Mouse (Mus musculus): ENCODE results near the gene Kcnk6. TPM values are rescaled to one million over a fixed set of nuclear protein-coding genes. Genes with fewer than 3 reads are reported as not detected.

The Kcnk6 gene
- polyA plus RNA-seq, 1 experiment from 2014 or later: 1.2 TPM

- H3K27me3 ChIP-seq: no peaks in the 10 kb centered on the region
- no peak overlapping the region for H3K4me2 ChIP-seq (replicated peaks)
- ATAC-seq (ENCODE audit: insufficient number of reproducible peaks, insufficient read depth, low FRiP score, low TSS enrichment): no peak
- peaks cover 23% of the 10 kb centered on the region for H3K4me1 ChIP-seq
- no peak overlapping the region for H3K9ac ChIP-seq
- H3K9me3 ChIP-seq: no peaks in the 10 kb centered on the region
- H3K27ac ChIP-seq: no peak overlapping the region
- WGBS: 86% methylated on average over 3 of the region's 3 CpGs
- no peaks in the 10 kb centered on the region for H3K36me3 ChIP-seq
- H3K4me3 ChIP-seq: no peak overlapping the region
These were observed 31.5 kb upstream of the Kcnk6 start for GRCm38 (mm10) chr7:29263831-29264230.

DNA sequence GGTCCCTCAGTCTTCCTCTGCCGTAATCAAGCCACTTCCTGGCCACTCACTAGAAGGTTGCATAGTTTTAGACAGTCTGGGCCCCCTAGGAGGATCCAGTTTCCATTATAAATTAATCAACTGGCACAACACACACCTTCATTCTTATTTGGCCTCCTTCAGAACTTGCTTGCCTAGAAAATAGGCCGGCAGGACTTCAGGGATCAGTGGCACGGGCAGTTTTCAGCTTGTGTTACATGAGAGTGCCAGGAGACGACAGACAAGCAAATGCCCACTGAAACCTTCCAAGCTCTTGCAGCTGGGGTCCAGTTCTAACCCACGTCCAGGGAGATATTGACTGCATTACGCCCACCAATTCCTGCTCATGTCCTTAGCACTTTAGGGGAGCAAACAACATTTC, 29.8 kb upstream of the Kcnk6 start:
- Histone ChIP-seq H3K4me1 (peaks cover 26% of the 10 kb centered on the region), H3K9ac (no peak overlapping the region), H3K27ac (no peak overlapping the region), H3K9me3 (no peaks in the 10 kb centered on the region), H3K36me3 (no peaks in the 10 kb centered on the region), H3K4me2 (replicated peaks) (no peak overlapping the region), H3K4me3 (no peak overlapping the region), H3K27me3 (no peaks in the 10 kb centered on the region)
- WGBS: 55% methylated on average over 6 of the region's 6 CpGs
- no peak for ATAC-seq (ENCODE audit: insufficient number of reproducible peaks, insufficient read depth, low FRiP score, low TSS enrichment)

DNA sequence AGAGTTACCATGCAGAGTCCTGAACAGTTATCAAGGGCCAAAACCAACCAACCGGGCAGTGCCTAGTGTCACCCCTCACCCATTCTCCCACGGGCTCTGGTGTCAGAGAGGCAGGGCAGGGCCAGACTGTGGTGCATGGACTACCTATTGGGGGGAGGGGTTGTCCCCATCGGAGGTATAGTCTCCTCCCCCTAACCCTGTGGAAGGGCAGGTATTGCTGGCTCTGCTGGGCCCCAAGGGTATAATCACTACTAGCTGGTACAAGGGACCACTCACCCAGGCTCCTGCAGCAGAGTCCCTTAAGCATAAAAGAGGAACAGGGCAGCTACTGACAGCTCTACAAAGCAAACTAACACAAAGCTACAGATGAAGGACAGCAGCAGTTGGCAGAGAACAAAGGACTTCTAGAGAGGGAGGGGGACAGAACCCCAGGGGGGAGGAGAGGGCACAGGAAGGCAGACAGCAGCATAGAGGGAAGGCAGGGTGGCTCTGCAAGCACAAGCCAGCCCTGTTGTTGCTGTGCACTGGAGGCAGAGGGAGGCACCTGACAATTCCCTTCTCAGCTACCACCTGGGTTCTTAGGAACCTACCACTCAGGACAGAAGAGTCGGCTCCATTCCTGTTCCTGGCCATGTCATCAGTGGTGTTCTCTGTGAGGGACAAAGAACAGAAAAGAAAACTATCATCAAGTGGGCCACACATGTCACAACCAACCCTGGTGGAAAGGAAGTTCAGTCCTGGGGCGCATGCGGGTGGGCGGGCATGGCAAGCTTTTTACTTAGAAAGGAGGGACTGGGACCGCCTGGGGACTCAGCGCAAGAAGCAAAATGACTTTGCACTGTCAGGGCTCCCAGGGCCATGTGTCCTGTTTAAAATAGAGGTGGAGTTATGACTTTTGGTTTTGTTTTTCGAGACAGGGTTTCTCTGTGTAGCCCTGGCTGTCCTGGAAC, 27.7 kb upstream of the Kcnk6 start:
- 70% methylated on average over 10 of the region's 10 CpGs for WGBS
- H3K36me3 ChIP-seq: no peaks in the 10 kb centered on the region
- no peak overlapping the region for H3K9ac ChIP-seq
- H3K27me3 ChIP-seq: no peaks in the 10 kb centered on the region
- no peak for ATAC-seq (ENCODE audit: insufficient number of reproducible peaks, insufficient read depth, low FRiP score, low TSS enrichment)
- H3K4me1 ChIP-seq: peaks cover 19% of the 10 kb centered on the region
- H3K9me3 ChIP-seq: no peaks in the 10 kb centered on the region
- no peak overlapping the region for H3K4me3 ChIP-seq
- peak overlapping the region; percentile 69 for H3K27ac ChIP-seq
- no peak overlapping the region for H3K4me2 ChIP-seq (replicated peaks)

DNA sequence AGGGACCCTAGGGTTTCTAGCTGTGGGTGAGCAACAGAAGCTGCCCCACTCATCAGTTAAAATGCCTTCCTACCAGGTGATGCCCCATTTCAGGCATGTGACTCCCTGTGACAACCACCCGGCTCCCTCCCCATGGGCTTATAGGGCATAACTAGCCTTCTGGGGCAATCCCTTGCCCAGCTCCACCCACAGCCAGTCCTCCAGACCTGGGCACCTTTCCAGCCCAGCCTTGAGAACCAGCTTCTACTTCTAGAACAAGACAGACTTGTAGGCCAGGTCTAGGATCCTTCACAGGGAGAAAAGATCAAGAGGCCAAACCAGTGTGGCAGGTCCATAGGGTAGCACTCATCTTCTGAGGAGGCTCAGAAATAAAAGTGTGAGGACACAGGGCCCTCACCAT, 25.1 kb upstream of the Kcnk6 start:
- H3K27ac ChIP-seq: no peak overlapping the region
- no peaks in the 10 kb centered on the region for H3K27me3 ChIP-seq
- ATAC-seq (ENCODE audit: insufficient number of reproducible peaks, insufficient read depth, low FRiP score, low TSS enrichment): no peak
- H3K4me3 ChIP-seq: no peak overlapping the region
- H3K36me3 ChIP-seq: no peaks in the 10 kb centered on the region
- H3K4me2 ChIP-seq (replicated peaks): no peak overlapping the region
- H3K9ac ChIP-seq: no peak overlapping the region
- WGBS: 91% methylated on average over 1 of the region's 1 CpGs
- H3K4me1 ChIP-seq: peaks cover 16% of the 10 kb centered on the region
- no peaks in the 10 kb centered on the region for H3K9me3 ChIP-seq

DNA sequence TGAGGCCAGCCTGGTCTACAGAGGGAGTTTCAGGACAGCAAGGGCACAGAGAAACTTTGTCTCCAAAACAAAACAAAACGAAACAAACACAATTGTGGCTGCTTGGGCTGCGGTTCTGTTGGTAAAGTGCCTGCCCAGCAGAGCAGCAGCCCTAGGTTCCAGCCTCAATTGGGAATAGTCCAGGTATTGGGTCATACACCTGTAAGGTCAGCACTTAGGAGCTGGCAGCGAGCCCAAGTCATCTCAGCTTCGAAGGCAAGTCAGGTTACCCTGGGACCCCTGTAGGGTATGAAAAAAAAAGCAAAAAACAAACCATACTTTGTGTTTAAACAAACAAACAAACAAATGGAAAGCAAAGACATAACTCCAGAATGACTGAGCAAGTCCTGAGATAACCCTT, 23.6 kb upstream of the Kcnk6 start:
- H3K9me3 ChIP-seq: no peaks in the 10 kb centered on the region
- ATAC-seq (ENCODE audit: insufficient number of reproducible peaks, insufficient read depth, low FRiP score, low TSS enrichment): no peak

DNA sequence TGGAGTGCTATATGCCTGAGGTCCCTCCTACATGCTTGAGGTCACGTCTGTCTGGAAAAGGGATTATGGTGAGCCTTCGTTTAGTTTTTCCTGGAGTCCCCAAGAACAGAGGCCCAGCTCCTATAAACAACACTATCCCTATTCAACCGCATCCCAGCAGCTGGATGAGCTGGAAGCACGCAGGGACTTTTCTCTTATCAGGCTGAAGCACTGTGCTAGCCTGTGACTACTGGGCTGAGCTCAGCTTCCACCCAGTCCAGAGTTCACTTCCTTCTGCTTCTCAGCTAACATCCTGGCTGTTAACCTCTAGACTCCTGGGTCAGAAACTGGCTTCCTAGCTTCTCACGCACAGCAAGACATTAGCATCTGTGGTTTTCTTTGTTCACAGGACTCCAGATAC, 21.5 kb upstream of the Kcnk6 start:
- no peak for ATAC-seq (ENCODE audit: insufficient number of reproducible peaks, insufficient read depth, low FRiP score, low TSS enrichment)
- H3K27me3 ChIP-seq: no peaks in the 10 kb centered on the region; the same call in 1 of the 2 replicates
- WGBS: 43% methylated on average over 5 of the region's 5 CpGs
- H3K4me1 ChIP-seq: 0 out of 2 replicates have a peak, but pooled peaks cover 4% of the 10 kb centered on the region
- no peak overlapping the region for H3K9ac ChIP-seq
- no peak overlapping the region for H3K4me3 ChIP-seq
- no peaks in the 10 kb centered on the region for H3K9me3 ChIP-seq
- no peak overlapping the region for H3K4me2 ChIP-seq (replicated peaks)
- no peaks in the 10 kb centered on the region for H3K36me3 ChIP-seq
- H3K27ac ChIP-seq: no peak overlapping the region

More for the DNA sequence above, 23.6 kb upstream of the Kcnk6 start:
- WGBS: 85% methylated on average over 4 of the region's 4 CpGs
- H3K4me3 ChIP-seq: no peak overlapping the region
- H3K9ac ChIP-seq: no peak overlapping the region
- no peak overlapping the region for H3K27ac ChIP-seq
- H3K36me3 ChIP-seq: no peaks in the 10 kb centered on the region
- peaks cover 16% of the 10 kb centered on the region for H3K4me1 ChIP-seq
- no peak overlapping the region for H3K4me2 ChIP-seq (replicated peaks)
- no peaks in the 10 kb centered on the region for H3K27me3 ChIP-seq

- H3K9me3 ChIP-seq: no peaks in the 10 kb centered on the region
These were observed 18.9 kb upstream of the Kcnk6 start for GRCm38 (mm10) chr7:29251166-29251565.

DNA sequence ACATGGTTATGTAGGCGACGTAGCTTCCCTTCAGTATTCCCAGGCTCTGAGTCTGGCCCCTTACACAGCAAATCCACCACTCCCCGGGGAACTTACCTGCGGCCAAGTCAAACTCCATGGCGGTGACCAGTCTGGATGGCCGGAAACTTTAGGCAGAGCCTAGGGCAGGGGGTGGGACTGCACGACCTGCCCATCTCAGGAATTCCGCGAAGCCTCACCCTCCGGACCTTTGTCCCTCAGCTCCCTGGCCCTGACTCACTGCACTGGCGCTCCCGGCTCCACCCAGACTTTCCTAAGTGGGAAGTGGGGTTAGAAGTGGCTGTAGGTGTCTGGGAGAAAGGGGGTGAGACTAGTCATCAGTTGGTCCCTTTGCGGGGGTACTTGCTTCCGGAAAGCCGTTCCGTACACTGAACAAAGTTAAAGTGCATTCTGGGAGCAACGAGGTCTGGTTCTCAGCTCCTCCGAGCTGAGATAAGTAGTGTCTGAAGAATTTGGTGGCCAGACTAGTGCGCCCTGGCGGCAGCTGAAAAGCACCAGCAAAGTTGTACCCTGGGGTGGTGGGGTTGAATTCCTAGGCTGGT, 16.0 kb upstream of the Kcnk6 start, which contains the start of gene 2200002D01Rik:
TSS of gene 2200002D01Rik (minus strand) at position 206 of the 581 bp plus-strand sequence.
- H3K4me1 ChIP-seq: peaks cover 12% of the 10 kb centered on the region
- 0 out of 2 replicates have a peak within 1 kb of the TSS, but pooled peaks have one; percentile 32 for H3K9ac ChIP-seq
- ATAC-seq (ENCODE audit: insufficient number of reproducible peaks, insufficient read depth, low FRiP score, low TSS enrichment): no peak
- peak within 1 kb of the TSS; percentile 12 for H3K4me3 ChIP-seq
- H3K9me3 ChIP-seq: no peaks in the 10 kb centered on the region
- peak within 1 kb of the TSS; percentile 45 for H3K4me2 ChIP-seq (replicated peaks)
- 7% methylated on average over 20 of the region's 20 CpGs for WGBS
- peaks cover 13% of the 10 kb centered on the region for H3K27me3 ChIP-seq
- peaks cover 27% of the 10 kb centered on the region for H3K36me3 ChIP-seq
- no peak within 1 kb of the TSS for H3K27ac ChIP-seq

More at GRCm38 (mm10) chr7:29251166-29251565, 18.9 kb upstream of the Kcnk6 start:
- Histone ChIP-seq H3K4me1 (peaks cover 12% of the 10 kb centered on the region), H3K27me3 (peaks cover 13% of the 10 kb centered on the region), H3K4me2 (replicated peaks) (no peak overlapping the region), H3K9ac (no peak overlapping the region), H3K4me3 (no peak overlapping the region), H3K36me3 (0 out of 2 replicates have a peak, but pooled peaks cover 6% of the 10 kb centered on the region), H3K27ac (no peak overlapping the region)
- WGBS: 87% methylated on average over 3 of the region's 3 CpGs
- ATAC-seq (ENCODE audit: insufficient number of reproducible peaks, insufficient read depth, low FRiP score, low TSS enrichment): no peak

- H3K9me3 ChIP-seq: no peaks in the 10 kb centered on the region
- WGBS: 13% methylated on average over 19 of the region's 19 CpGs
- peaks cover 13% of the 10 kb centered on the region for H3K27me3 ChIP-seq
- H3K36me3 ChIP-seq: peaks cover 27% of the 10 kb centered on the region
- no peak overlapping the region for H3K27ac ChIP-seq
- H3K4me3 ChIP-seq: peak overlapping the region; percentile 12
- H3K4me1 ChIP-seq: peaks cover 12% of the 10 kb centered on the region
- ATAC-seq (ENCODE audit: insufficient number of reproducible peaks, insufficient read depth, low FRiP score, low TSS enrichment): 0 out of 2 replicates have a peak, but pooled peaks have one; percentile 36
- peak overlapping the region; percentile 45 for H3K4me2 ChIP-seq (replicated peaks)
- 0 out of 2 replicates have a peak overlapping the region, but pooled peaks have one; percentile 32 for H3K9ac ChIP-seq
These were observed 15.4 kb upstream of the Kcnk6 start for GRCm38 (mm10) chr7:29247706-29248105.

DNA sequence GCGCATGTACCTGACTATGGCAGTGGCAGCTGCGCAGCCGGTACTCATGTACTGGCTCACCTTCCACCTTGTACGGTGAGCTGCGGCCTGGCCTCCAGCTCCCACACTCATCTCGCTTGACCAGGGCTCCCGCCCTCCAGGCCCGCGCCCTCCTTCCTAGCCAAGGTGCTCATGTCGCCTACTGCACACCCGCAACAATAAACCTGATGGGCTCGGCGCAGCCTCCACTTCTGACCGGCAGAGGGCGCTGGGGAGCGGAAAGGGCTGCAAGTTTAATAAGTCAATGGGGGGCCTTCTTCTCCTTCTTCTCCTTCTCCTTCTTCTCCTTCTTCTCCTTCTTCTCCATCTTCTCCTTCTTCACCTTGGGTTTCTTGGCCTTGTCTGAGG, 15.0 kb upstream of the Kcnk6 start:
- Histone ChIP-seq H3K4me2 (replicated peaks) (peak overlapping the region; percentile 45), H3K27me3 (peaks cover 13% of the 10 kb centered on the region), H3K9me3 (no peaks in the 10 kb centered on the region), H3K9ac (no peak overlapping the region), H3K36me3 (peaks cover 27% of the 10 kb centered on the region), H3K4me1 (peaks cover 12% of the 10 kb centered on the region), H3K4me3 (no peak overlapping the region; the same call in 1 of the 2 replicates), H3K27ac (no peak overlapping the region)
- 27% methylated on average over 16 of the region's 16 CpGs for WGBS
- no peak for ATAC-seq (ENCODE audit: insufficient number of reproducible peaks, insufficient read depth, low FRiP score, low TSS enrichment)

DNA sequence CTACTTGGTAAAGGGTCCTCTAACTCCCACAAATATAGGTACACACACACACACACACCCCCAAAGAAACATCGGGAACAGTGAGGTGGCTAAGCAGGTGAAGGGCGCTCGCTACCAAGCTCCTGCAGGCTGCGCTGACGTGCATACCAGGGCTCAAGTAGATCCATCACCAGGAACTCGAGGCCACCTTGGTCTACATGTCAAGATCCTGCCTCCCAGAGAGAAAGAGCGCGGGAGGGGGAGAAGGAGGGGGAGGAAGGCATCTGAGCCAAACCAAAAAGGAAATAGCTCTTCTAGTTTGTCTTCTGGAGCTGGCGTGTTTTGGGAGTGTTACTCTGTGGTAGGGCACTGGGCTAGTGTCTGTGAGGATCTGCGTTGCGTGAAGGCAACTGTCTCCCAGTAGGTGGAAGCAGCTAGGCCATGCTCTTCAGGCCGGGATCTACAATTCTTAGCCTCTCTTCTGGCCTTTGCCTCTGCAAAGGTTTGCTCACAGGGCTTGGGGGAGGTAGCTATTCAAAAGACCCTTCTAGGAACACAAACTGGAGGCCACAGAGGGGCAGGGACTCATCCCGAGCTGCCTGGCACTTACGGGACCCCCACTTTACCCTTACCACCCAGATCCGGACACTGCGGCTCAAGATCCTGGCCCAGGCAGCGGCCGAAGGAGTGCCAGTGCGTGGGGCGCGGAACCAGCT, 14.5 kb upstream of the Kcnk6 start:
- Histone ChIP-seq H3K4me3 (no peak overlapping the region), H3K9ac (no peak overlapping the region), H3K27ac (no peak overlapping the region), H3K4me2 (replicated peaks) (no peak overlapping the region), H3K4me1 (peaks cover 12% of the 10 kb centered on the region), H3K36me3 (peaks cover 27% of the 10 kb centered on the region), H3K9me3 (no peaks in the 10 kb centered on the region), H3K27me3 (peaks cover 13% of the 10 kb centered on the region)
- ATAC-seq (ENCODE audit: insufficient number of reproducible peaks, insufficient read depth, low FRiP score, low TSS enrichment): no peak
- WGBS: 88% methylated on average over 21 of the region's 21 CpGs
